Mouse (Mus musculus): ENCODE data around the gene Fam155a. TPM values are rescaled to one million over a fixed set of nuclear protein-coding genes. Genes with fewer than 3 reads are reported as not detected.

Fam155a gene
- polyA plus RNA-seq, 1 experiment = not detected

GRCm38 (mm10) chr8:9255316-9255715 is 515.6 kb downstream of the Fam155a start:
- Histone ChIP-seq H3K4me3 (replicated peaks) (no peak overlapping the region), H3K27me3 (ENCODE audit: control insufficient read depth) (no peaks in the 10 kb centered on the region), H3K4me1 (ENCODE audit: control insufficient read depth) (no peaks in the 10 kb centered on the region), H3K36me3 (ENCODE audit: control insufficient read depth) (no peaks in the 10 kb centered on the region), H3K9me3 (ENCODE audit: control insufficient read depth, low read length) (peaks cover 7% of the 10 kb centered on the region; the same call in 1 of the 2 replicates)
- no peak for TF ChIP-seq TAL1 (IDR thresholded peaks at IDR 0.05; ENCODE audit: low read length)
- no peak for TF ChIP-seq GATA1 (IDR thresholded peaks at IDR 0.05; ENCODE audit: low read length)

GRCm38 (mm10) chr8:9252991-9253390 is 518.0 kb downstream of the Fam155a start:
- TF ChIP-seq GATA1 (IDR thresholded peaks at IDR 0.05; ENCODE audit: low read length) (no peak), TAL1 (IDR thresholded peaks at IDR 0.05; ENCODE audit: low read length) (no peak)
- no peaks in the 10 kb centered on the region for H3K4me1 ChIP-seq (ENCODE audit: control insufficient read depth)

DNA sequence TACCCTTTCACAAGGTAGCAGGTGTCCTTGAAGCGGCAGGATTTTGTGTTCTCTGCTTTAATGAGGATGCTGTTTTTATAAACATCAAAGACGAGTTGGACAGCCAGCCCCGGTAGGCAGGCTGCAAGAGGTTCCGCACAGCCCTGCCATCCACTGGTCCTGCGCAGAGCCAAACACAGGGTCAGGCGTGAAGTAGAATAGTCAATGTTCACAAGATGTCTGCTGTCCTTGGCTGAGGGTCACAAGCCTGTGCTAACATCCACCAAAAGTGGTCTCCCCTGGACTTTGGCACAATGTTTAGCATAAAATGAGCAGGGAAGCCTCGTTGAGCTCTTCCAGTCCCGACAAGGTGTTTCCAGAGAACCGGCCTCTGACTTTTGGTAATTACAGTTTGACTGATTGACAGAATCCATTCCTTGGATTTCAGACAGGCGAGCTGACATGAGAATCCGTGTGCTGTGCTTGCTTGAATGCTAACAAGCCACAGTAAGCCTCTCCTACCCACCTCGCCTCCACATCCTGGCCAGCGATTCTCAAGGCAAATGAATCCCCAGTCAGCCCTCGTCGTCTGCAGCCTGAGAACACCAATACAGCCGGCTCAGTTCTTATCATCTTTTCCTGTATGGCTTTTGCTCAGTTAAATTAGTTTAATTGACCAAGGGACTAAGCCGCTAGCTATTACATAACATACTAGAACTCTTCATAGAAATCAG is 522.7 kb downstream of the Fam155a start:
- H3K27me3 ChIP-seq (ENCODE audit: control insufficient read depth) = no peaks in the 10 kb centered on the region
- H3K4me1 ChIP-seq (ENCODE audit: control insufficient read depth) = no peaks in the 10 kb centered on the region
- no peak overlapping the region for H3K4me3 ChIP-seq (replicated peaks)
- TF ChIP-seq GATA1 (IDR thresholded peaks at IDR 0.05; ENCODE audit: low read length) (no peak), TAL1 (IDR thresholded peaks at IDR 0.05; ENCODE audit: low read length) (no peak)
- H3K36me3 ChIP-seq (ENCODE audit: control insufficient read depth) = no peaks in the 10 kb centered on the region
- H3K9me3 ChIP-seq (ENCODE audit: control insufficient read depth, low read length) = peaks cover 11% of the 10 kb centered on the region; the same call in 1 of the 2 replicates

More at GRCm38 (mm10) chr8:9252991-9253390, 518.0 kb downstream of the Fam155a start:
- Histone ChIP-seq H3K27me3 (ENCODE audit: control insufficient read depth) (no peaks in the 10 kb centered on the region), H3K36me3 (ENCODE audit: control insufficient read depth) (no peaks in the 10 kb centered on the region), H3K9me3 (ENCODE audit: control insufficient read depth, low read length) (peaks cover 12% of the 10 kb centered on the region; the same call in 1 of the 2 replicates), H3K4me3 (replicated peaks) (no peak overlapping the region)

DNA sequence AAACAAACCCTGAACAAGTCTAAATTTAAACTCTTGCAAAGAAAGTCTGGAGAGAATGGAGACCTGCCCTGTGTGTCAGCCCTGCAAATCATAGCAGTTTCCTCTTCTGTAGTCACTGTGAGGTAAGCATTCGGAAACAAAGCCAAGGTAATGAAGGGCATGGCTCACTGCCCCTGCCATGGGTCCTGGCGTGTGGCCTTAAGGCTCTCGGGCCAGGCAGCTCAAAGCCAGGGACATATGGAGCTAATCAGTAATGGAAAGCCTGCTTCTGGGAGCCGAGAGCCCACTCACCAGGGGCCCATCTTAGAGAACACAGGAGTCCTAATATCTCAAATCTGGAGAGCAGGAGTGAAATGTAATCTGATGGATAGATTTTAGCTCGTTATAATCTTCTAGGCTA is 525.0 kb downstream of the Fam155a start:
- Histone ChIP-seq H3K36me3 (ENCODE audit: control insufficient read depth) (no peaks in the 10 kb centered on the region), H3K4me1 (ENCODE audit: control insufficient read depth) (no peaks in the 10 kb centered on the region), H3K9me3 (ENCODE audit: control insufficient read depth, low read length) (peaks cover 7% of the 10 kb centered on the region; the same call in 1 of the 2 replicates), H3K4me3 (replicated peaks) (no peak overlapping the region), H3K27me3 (ENCODE audit: control insufficient read depth) (no peaks in the 10 kb centered on the region)
- no peak for TF ChIP-seq TAL1 (IDR thresholded peaks at IDR 0.05; ENCODE audit: low read length)
- no peak for TF ChIP-seq GATA1 (IDR thresholded peaks at IDR 0.05; ENCODE audit: low read length)

DNA sequence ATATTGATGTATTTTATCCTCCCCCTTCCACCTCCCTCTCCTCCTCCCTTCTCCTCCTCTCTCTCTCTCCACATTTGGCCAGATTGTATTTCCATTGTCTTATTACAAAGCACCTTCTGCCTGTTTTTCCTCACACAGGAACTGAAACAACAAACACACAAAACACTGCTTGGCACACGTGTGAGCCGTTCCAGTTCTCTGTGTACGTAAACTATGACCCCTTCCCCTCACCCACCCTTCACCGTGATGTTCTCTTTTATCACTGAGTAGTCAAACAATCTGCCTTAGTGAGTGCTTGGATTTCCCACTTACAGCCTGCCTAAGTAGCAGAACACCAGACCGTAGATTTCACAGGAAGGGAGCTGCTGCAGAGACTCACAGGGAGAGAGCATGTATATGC is 530.0 kb downstream of the Fam155a start:
- H3K36me3 ChIP-seq (ENCODE audit: control insufficient read depth) = no peaks in the 10 kb centered on the region
- H3K4me1 ChIP-seq (ENCODE audit: control insufficient read depth) = no peaks in the 10 kb centered on the region
- no peaks in the 10 kb centered on the region for H3K27me3 ChIP-seq (ENCODE audit: control insufficient read depth)
- H3K9me3 ChIP-seq (ENCODE audit: control insufficient read depth, low read length) = peaks cover 1% of the 10 kb centered on the region; the same call in 1 of the 2 replicates
- H3K4me3 ChIP-seq (replicated peaks) = no peak overlapping the region
- TF ChIP-seq GATA1 (IDR thresholded peaks at IDR 0.05; ENCODE audit: low read length) = no peak
- TF ChIP-seq TAL1 (IDR thresholded peaks at IDR 0.05; ENCODE audit: low read length) = no peak

DNA sequence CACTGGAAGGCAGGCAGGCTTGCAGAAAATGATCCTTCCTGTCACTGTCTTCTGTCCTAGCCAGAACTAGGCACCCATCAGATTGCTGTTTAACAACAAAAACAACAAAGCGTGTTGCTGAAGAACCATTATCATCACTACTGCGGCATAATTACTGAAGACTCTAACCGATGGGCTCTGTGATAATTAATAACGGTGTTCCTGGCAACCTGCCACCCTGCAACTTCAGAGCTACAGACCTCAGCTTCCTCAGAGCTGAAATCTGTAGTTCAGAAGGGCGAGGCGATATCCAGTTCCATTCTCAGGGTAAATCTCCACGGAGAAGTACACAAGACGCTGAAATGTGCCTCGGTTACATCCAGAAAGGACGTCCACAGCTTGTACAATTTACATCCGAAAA is 531.2 kb downstream of the Fam155a start:
- Histone ChIP-seq H3K9me3 (ENCODE audit: control insufficient read depth, low read length) (no peaks in the 10 kb centered on the region), H3K4me3 (replicated peaks) (no peak overlapping the region), H3K4me1 (ENCODE audit: control insufficient read depth) (no peaks in the 10 kb centered on the region), H3K27me3 (ENCODE audit: control insufficient read depth) (no peaks in the 10 kb centered on the region), H3K36me3 (ENCODE audit: control insufficient read depth) (no peaks in the 10 kb centered on the region)
- TF ChIP-seq GATA1 (IDR thresholded peaks at IDR 0.05; ENCODE audit: low read length) = no peak
- no peak for TF ChIP-seq TAL1 (IDR thresholded peaks at IDR 0.05; ENCODE audit: low read length)

- H3K36me3 ChIP-seq (ENCODE audit: control insufficient read depth) = no peaks in the 10 kb centered on the region
Observed at GRCm38 (mm10) chr8:9238974-9239373, 532.0 kb downstream of the Fam155a start.

GRCm38 (mm10) chr8:9233326-9233919 is 537.5 kb downstream of the Fam155a start:
- H3K27me3 ChIP-seq (ENCODE audit: control insufficient read depth) = no peaks in the 10 kb centered on the region
- no peak overlapping the region for H3K4me3 ChIP-seq (replicated peaks)
- no peaks in the 10 kb centered on the region for H3K4me1 ChIP-seq (ENCODE audit: control insufficient read depth)
- TF ChIP-seq GATA1 (IDR thresholded peaks at IDR 0.05; ENCODE audit: low read length) (no peak), TAL1 (IDR thresholded peaks at IDR 0.05; ENCODE audit: low read length) (no peak)
- H3K9me3 ChIP-seq (ENCODE audit: control insufficient read depth, low read length) = no peaks in the 10 kb centered on the region
- H3K36me3 ChIP-seq (ENCODE audit: control insufficient read depth) = no peaks in the 10 kb centered on the region

More at GRCm38 (mm10) chr8:9238974-9239373, 532.0 kb downstream of the Fam155a start:
- no peaks in the 10 kb centered on the region for H3K4me1 ChIP-seq (ENCODE audit: control insufficient read depth)
- H3K9me3 ChIP-seq (ENCODE audit: control insufficient read depth, low read length) = no peaks in the 10 kb centered on the region
- no peak overlapping the region for H3K4me3 ChIP-seq (replicated peaks)
- no peaks in the 10 kb centered on the region for H3K27me3 ChIP-seq (ENCODE audit: control insufficient read depth)
- TF ChIP-seq GATA1 (IDR thresholded peaks at IDR 0.05; ENCODE audit: low read length) (no peak), TAL1 (IDR thresholded peaks at IDR 0.05; ENCODE audit: low read length) (no peak)

GRCm38 (mm10) chr8:9227779-9228464 is 543.0 kb downstream of the Fam155a start:
- Histone ChIP-seq H3K9me3 (ENCODE audit: control insufficient read depth, low read length) (no peaks in the 10 kb centered on the region), H3K4me3 (replicated peaks) (no peak overlapping the region), H3K4me1 (ENCODE audit: control insufficient read depth) (no peaks in the 10 kb centered on the region), H3K27me3 (ENCODE audit: control insufficient read depth) (no peaks in the 10 kb centered on the region), H3K36me3 (ENCODE audit: control insufficient read depth) (no peaks in the 10 kb centered on the region)
- no peak for TF ChIP-seq TAL1 (IDR thresholded peaks at IDR 0.05; ENCODE audit: low read length)
- TF ChIP-seq GATA1 (IDR thresholded peaks at IDR 0.05; ENCODE audit: low read length) = no peak
